Mouse (Mus musculus) ZHBTc4 (cell line): Measurements from ENCODE around the gene Filip1l.

Experiments used
- DNase-seq: peaks from one replicate; pipeline ENCODE4 v3.0.0-alpha.2; 2011; ENCODE audit warnings: low read depth, low spot score

The Filip1l gene

GRCm38 (mm10) chr16:57352751-57353150, at the start of gene Filip1l:
TSS of gene Filip1l (plus strand) at chr16:57353093.
- DNase-seq: no peak

- DNase-seq: peak; percentile 25
Measured at GRCm38 (mm10) chr16:57303716-57304115, 49.2 kb upstream of the Filip1l start.

- DNase-seq: no peak
Measured at GRCm38 (mm10) chr16:57305463-57305862, 47.4 kb upstream of the Filip1l start.

- no peak for DNase-seq
Measured at GRCm38 (mm10) chr16:57312130-57312529, 40.8 kb upstream of the Filip1l start.

- no peak for DNase-seq
Measured at GRCm38 (mm10) chr16:57313487-57313886, 39.4 kb upstream of the Filip1l start.

- DNase-seq: no peak
Measured at GRCm38 (mm10) chr16:57314236-57314635, 38.7 kb upstream of the Filip1l start.

GRCm38 (mm10) chr16:57315026-57315425, 37.9 kb upstream of the Filip1l start:
- DNase-seq: no peak

GRCm38 (mm10) chr16:57317127-57317526, 35.8 kb upstream of the Filip1l start:
- DNase-seq: no peak

GRCm38 (mm10) chr16:57317882-57318636, 34.8 kb upstream of the Filip1l start:
- DNase-seq: no peak

- no peak for DNase-seq
Measured at GRCm38 (mm10) chr16:57318637-57319125, 34.2 kb upstream of the Filip1l start.

- DNase-seq: no peak
Measured at GRCm38 (mm10) chr16:57319284-57320124, 33.4 kb upstream of the Filip1l start.

GRCm38 (mm10) chr16:57326996-57327395, 25.9 kb upstream of the Filip1l start:
- no peak for DNase-seq

GRCm38 (mm10) chr16:57329028-57329427, 23.9 kb upstream of the Filip1l start:
- no peak for DNase-seq

GRCm38 (mm10) chr16:57330111-57330510, 22.8 kb upstream of the Filip1l start:
- no peak for DNase-seq

- no peak for DNase-seq
Measured at GRCm38 (mm10) chr16:57332301-57332700, 20.6 kb upstream of the Filip1l start.

- no peak for DNase-seq
Measured at GRCm38 (mm10) chr16:57336770-57337423, 16.0 kb upstream of the Filip1l start.

GRCm38 (mm10) chr16:57339765-57340612, 12.9 kb upstream of the Filip1l start:
- no peak for DNase-seq

GRCm38 (mm10) chr16:57340613-57340898, 12.3 kb upstream of the Filip1l start:
- no peak for DNase-seq

GRCm38 (mm10) chr16:57346258-57346657, 6.6 kb upstream of the Filip1l start:
- DNase-seq: no peak

GRCm38 (mm10) chr16:57349039-57349438, 3.9 kb upstream of the Filip1l start:
- DNase-seq: no peak

- no peak for DNase-seq
Measured at GRCm38 (mm10) chr16:57349689-57350088, 3.2 kb upstream of the Filip1l start.
